Mouse (Mus musculus) lung, adult 2 months (tissue): Measurements from ENCODE around the gene Slc4a4.

ENCODE experiments used
- CTCF ChIP-seq: fragments of 200-500 bp; IDR thresholded peaks from 2 replicates; pipeline ENCODE4 v1.5.1; 2011; ENCODE audit warnings: mild to moderate bottlenecking, low read length, control low read depth; ENCODE audit not compliant: insufficient read depth
- POLR2A ChIP-seq: fragments of 200-500 bp; IDR thresholded peaks from 2 replicates; pipeline ENCODE4 v1.6.1; 2011; ENCODE audit warnings: low read depth, mild to moderate bottlenecking, control low read depth, low read length, borderline replicate concordance; ENCODE audit errors: extremely low read depth

GRCm38 (mm10) chr5:89140070-89140469 is 253.5 kb downstream of the Slc4a4 start:
- TF ChIP-seq CTCF: no peak
- TF ChIP-seq POLR2A: no peak
